Mouse (Mus musculus) left cerebral cortex, postnatal 25 days (tissue): ENCODE results near the gene Il20ra. TPM values are rescaled to one million over a fixed set of nuclear protein-coding genes. Genes with fewer than 3 reads are reported as not detected.
"Not testable (repeated sequence)": the region's sequence is repeated elsewhere in the genome, so short reads cannot be mapped to it uniquely, and the experiment has no call there.

Experiments used
- DNase-seq, 2 experiments: peaks; one replicate each; pipeline ENCODE4 v3.0.0; 2022; ENCODE audit warnings: low spot score in 2 of 2, mixed read lengths in 1 of 2
- intact Hi-C: fragments of 180-260 bp; cut with DNase I; formaldehyde crosslinking; loops from one replicate; pipeline ENCODE4 v1.15.1; 2025
- total RNA-seq, 2 experiments: library from RNA; stranded (reverse); gene quantifications; 2 replicates each; pipeline ENCODE4 v1.2.3; 2021

Gene Il20ra
- under 1 TPM; 0.32 to 0.73 TPM for total RNA-seq

- DNase-seq: peak; percentile 61 to 62
- intact Hi-C loops: loop anchor here (2.0 to 10.0 kb wide), 5 partner anchors 70 to 415 kb away; no protein-coding TSS in a partner anchor
These were observed at the start of gene Il20ra for GRCm38 (mm10) chr10:19712421-19712836. TSS of gene Il20ra (plus strand) at chr10:19712570.

- intact Hi-C loops: no loop called here
- DNase-seq: no peak
These were observed 43.4 kb upstream of the Il20ra start for GRCm38 (mm10) chr10:19668973-19669372.

- intact Hi-C loops: no loop called here
These were observed 40.4 kb upstream of the Il20ra start for GRCm38 (mm10) chr10:19672015-19672414.

GRCm38 (mm10) chr10:19673146-19673545 lies 39.2 kb upstream of the Il20ra start:
- DNase-seq: no peak
- intact Hi-C loops: no loop called here

More at GRCm38 (mm10) chr10:19672015-19672414, 40.4 kb upstream of the Il20ra start:
- no peak for DNase-seq

- intact Hi-C loops: no loop called here
- no peak for DNase-seq
These were observed 24.7 kb upstream of the Il20ra start for GRCm38 (mm10) chr10:19687686-19688085.

- intact Hi-C loops: no loop called here
- no peak for DNase-seq
These were observed 21.1 kb upstream of the Il20ra start for GRCm38 (mm10) chr10:19691287-19691686.

GRCm38 (mm10) chr10:19691771-19692170 lies 20.6 kb upstream of the Il20ra start:
- DNase-seq: peak in 1 of 2 experiments; percentile 38
- intact Hi-C loops: no loop called here

GRCm38 (mm10) chr10:19692332-19692731 lies 20.0 kb upstream of the Il20ra start:
- intact Hi-C loops: no loop called here
- DNase-seq: no peak

GRCm38 (mm10) chr10:19692988-19693387 lies 19.4 kb upstream of the Il20ra start:
- intact Hi-C loops: loop anchor here (1.0 kb wide), 3 partner anchors 172 to 453 kb away; no protein-coding TSS in a partner anchor
- peak; percentile 26 to 49 for DNase-seq

- no peak for DNase-seq
- intact Hi-C loops: loop anchor here (1.0 kb wide), 3 partner anchors 172 to 453 kb away; no protein-coding TSS in a partner anchor
These were observed 18.7 kb upstream of the Il20ra start for GRCm38 (mm10) chr10:19693629-19694028.

- no peak for DNase-seq
- intact Hi-C loops: no loop called here
These were observed 13.0 kb upstream of the Il20ra start for GRCm38 (mm10) chr10:19699331-19699730.

GRCm38 (mm10) chr10:19704445-19704844 lies 7.9 kb upstream of the Il20ra start:
- no peak for DNase-seq
- intact Hi-C loops: no loop called here

GRCm38 (mm10) chr10:19707768-19708167 lies 4.6 kb upstream of the Il20ra start:
- no peak for DNase-seq
- intact Hi-C loops: no loop called here

GRCm38 (mm10) chr10:19708277-19709070 lies 3.9 kb upstream of the Il20ra start:
- intact Hi-C loops: no loop called here
- no peak for DNase-seq

GRCm38 (mm10) chr10:19711020-19711419 lies 1.4 kb upstream of the Il20ra start:
- intact Hi-C loops: loop anchor here (5.0 to 10.0 kb wide), 4 partner anchors 71 to 416 kb away; no protein-coding TSS in a partner anchor
- DNase-seq: no peak

GRCm38 (mm10) chr10:19711551-19712171 lies 709 bp upstream of the Il20ra start:
- intact Hi-C loops: loop anchor here (2.0 to 10.0 kb wide), 5 partner anchors 71 to 416 kb away; no protein-coding TSS in a partner anchor
- DNase-seq: no peak

GRCm38 (mm10) chr10:19718627-19719026 lies 6.3 kb downstream of the Il20ra start:
- intact Hi-C loops: loop anchor here (10.0 kb wide), 1 partner anchor 356 kb away; no protein-coding TSS in a partner anchor
- no peak for DNase-seq

- intact Hi-C loops: no loop called here
- DNase-seq: peak in 1 of 2 experiments; percentile 24
These were observed 9.9 kb downstream of the Il20ra start for GRCm38 (mm10) chr10:19722320-19722719.

- DNase-seq: no peak
- intact Hi-C loops: no loop called here
These were observed 11.9 kb downstream of the Il20ra start for GRCm38 (mm10) chr10:19724158-19724832.

GRCm38 (mm10) chr10:19738442-19738841 lies 26.1 kb downstream of the Il20ra start:
- DNase-seq, intact Hi-C loops: not testable (repeated sequence)
